ENCODE assay signal across 8 mouse cellular contexts in the genomic region with DNA sequence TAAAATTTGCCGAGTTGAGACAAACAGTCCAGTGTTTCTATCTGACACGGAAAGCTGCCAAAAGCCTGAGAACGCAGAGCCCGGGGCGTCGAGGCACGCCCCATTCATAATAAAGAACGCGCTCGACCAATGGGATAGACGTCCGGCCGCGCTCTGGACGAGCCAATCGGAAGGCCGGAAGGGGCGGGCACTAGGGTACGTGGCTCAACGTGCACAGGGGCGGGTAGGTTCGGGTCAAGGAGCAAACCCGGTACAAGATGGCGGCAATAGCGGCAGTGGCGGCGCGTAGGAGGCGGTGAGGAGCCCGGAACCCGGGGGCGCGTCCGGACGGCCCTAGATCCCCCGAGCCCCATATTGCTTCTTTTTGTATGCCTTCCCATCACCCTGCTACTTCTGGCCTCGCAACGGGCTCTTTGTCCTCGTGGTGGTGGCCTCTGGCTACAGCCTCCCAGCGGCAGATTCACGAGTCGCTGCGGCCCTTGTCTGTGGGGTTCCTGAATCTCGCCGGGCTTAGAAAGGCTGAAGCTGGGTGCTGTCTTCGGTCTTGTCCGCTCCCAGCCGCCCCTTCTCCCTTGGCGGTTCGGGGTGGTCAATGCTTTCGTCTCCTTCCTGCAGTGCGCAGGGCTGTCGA. TPM values are rescaled to one million over a fixed set of nuclear protein-coding genes. Genes with fewer than 3 reads are reported as not detected.
A peak's percentile ranks its signal among the peaks of the same experiment; 100 is the strongest.
DNase-seq lines count a peak whose midpoint lies in the region; ATAC-seq lines count a peak whose summit lies in the region.

A gene (plus strand): TSS at position 207 of the 631 bp plus-strand sequence.

- H3K27me3 ChIP-seq in hindbrain, embryonic 11.5 days (ENCODE audit: control insufficient read depth, insufficient read depth, low read length) = no peaks in the 10 kb centered on the region

- under 1% methylated on average over 53 of the region's 53 CpGs for WGBS in hindbrain, embryonic 11.5 days

- H3K9me3 ChIP-seq in hindbrain, embryonic 11.5 days (ENCODE audit: control insufficient read depth, low read length) = no peaks in the 10 kb centered on the region

- H3K4me2 ChIP-seq in hindbrain, embryonic 11.5 days (replicated peaks; ENCODE audit: low read depth, low read length) = peak within 1 kb of the TSS; percentile 70

- ATAC-seq in hindbrain, embryonic 11.5 days (ENCODE audit: low FRiP score) = peak; percentile 98

- peak within 1 kb of the TSS; percentile 97 for H3K9ac ChIP-seq in hindbrain, embryonic 11.5 days (ENCODE audit: low read depth, low read length)

- peak within 1 kb of the TSS; percentile 99 for H3K4me3 ChIP-seq in hindbrain, embryonic 11.5 days (ENCODE audit: low read depth, low read length)

- peaks cover 11% of the 10 kb centered on the region for H3K4me1 ChIP-seq in hindbrain, embryonic 11.5 days (replicated peaks; ENCODE audit: control insufficient read depth, insufficient read depth, low read length)

- peak; percentile 94 for DNase-seq in MN1 (ENCODE audit: low spot score)
- DNase-seq in cerebellum, adult 9-10 months = peak; percentile 94
- DNase-seq in frontal cortex, adult 2 months (ENCODE audit: extremely low spot score in 1 of 2, low spot score in 1 of 2) = peak; percentile 95 to 97
- DNase-seq in hindbrain, embryonic 11.5 days (ENCODE audit: low spot score) = peak; percentile 97
- peak; percentile 92 to 94 for DNase-seq in layer of hippocampus, postnatal 10 days (ENCODE audit: low spot score in 2 of 2)
- DNase-seq in lung, postnatal 10 days = peak; percentile 98
- peak; percentile 95 for DNase-seq in ovary, postnatal 36 days (ENCODE audit: low spot score)
- DNase-seq in thymus, postnatal 25 days = peak; percentile 93

- no peaks in the 10 kb centered on the region for H3K36me3 ChIP-seq in hindbrain, embryonic 11.5 days (ENCODE audit: control insufficient read depth, insufficient read depth, low read length)

- H3K27ac ChIP-seq in hindbrain, embryonic 11.5 days (ENCODE audit: low read depth, low read length) = peak within 1 kb of the TSS; percentile 79

RNA-seq across cellular contexts. Expression of the gene that starts here (rescaled TPM):
- polyA plus RNA-seq in frontal cortex, adult 2 months (2012; rRNA removed) = 87.7 and 95.2 TPM in 2 replicates
- 89.8 and 102 TPM in 2 replicates for polyA plus RNA-seq in hindbrain, embryonic 11.5 days (2014; fragmentation: Nextera tagmentation; extraction: Ambion mirVana)
- total RNA-seq in layer of hippocampus, postnatal 10 days (2021) = 100 to 1,000 TPM; 103 to 111 TPM

Comparison
In these comparisons a context has a peak if more than half of its experiments do, and no peak if none do; other contexts are left out.
1. Peak in every context shown above with its lines: DNase-seq, ATAC-seq, H3K4me3 ChIP-seq and H3K27ac ChIP-seq.